Comparison of ENCODE assay signal across 10 mouse cellular contexts in genomic region chr11:88690556-88691287, GRCm38 (mm10). TPM values are rescaled to one million over a fixed set of nuclear protein-coding genes. Genes with fewer than 3 reads are reported as not detected.
DNase-seq lines count a peak whose midpoint lies in the region; ATAC-seq and TF ChIP-seq lines count a peak whose summit lies in the region.
"Had no signal": no experiment of that assay in that cellular context is flagged by ENCODE, and none has a peak within 500 bp of the region (broad histone marks: within the 10 kb centered on the region; RNA-seq: fewer than 3 reads in every experiment).

No protein-coding gene starts in this region.

- TF ChIP-seq CTCF in layer of hippocampus, adult 2 months (conservative IDR thresholded peaks at IDR 0.05) = no peak

- H3K4me2 ChIP-seq in forebrain, embryonic 13.5 days = peak overlapping the region; percentile 25; the same call in 1 of the 2 replicates
- no peak overlapping the region; the same call in 1 of the 2 replicates for H3K4me2 ChIP-seq in liver, embryonic 15.5 days

- no peak overlapping the region for H3K4me3 ChIP-seq in layer of hippocampus, adult 2 months
- no peak overlapping the region for H3K4me3 ChIP-seq in forebrain, embryonic 13.5 days
- no peak overlapping the region for H3K4me3 ChIP-seq in liver, embryonic 15.5 days (replicated peaks)
- H3K4me3 ChIP-seq: erythroblast, embryonic 14.5 days had no signal

- peak overlapping the region; percentile 70 for H3K27ac ChIP-seq in layer of hippocampus, adult 2 months
- peak overlapping the region; percentile 25; the same call in 1 of the 2 replicates for H3K27ac ChIP-seq in forebrain, embryonic 13.5 days
- 0 out of 2 replicates have a peak overlapping the region, but pooled peaks have one; percentile 24 for H3K27ac ChIP-seq in liver, embryonic 15.5 days (replicated peaks)

- WGBS in forebrain, embryonic 13.5 days = 16% methylated on average over 12 of the region's 12 CpGs
- WGBS in liver, embryonic 15.5 days (ENCODE audit: insufficient replicate concordance) = 34% methylated on average over 12 of the region's 12 CpGs

- no peak for ATAC-seq in forebrain, embryonic 13.5 days
- no peak for ATAC-seq in liver, embryonic 15.5 days (ENCODE audit: insufficient read depth)

- DNase-seq in layer of hippocampus, adult 2 months (ENCODE audit: low spot score in 2 of 2) = no peak
- DNase-seq in layer of hippocampus, adult 9-10 months (ENCODE audit: low spot score) = no peak
- DNase-seq in c-Kit-positive CD71-positive TER-119-negative erythroid progenitor cells, embryonic 14.5 days (ENCODE audit: low read depth) = peak; percentile 14
- no peak for DNase-seq in frontal cortex, adult 2 months (ENCODE audit: extremely low spot score in 1 of 2, low spot score in 1 of 2)
- DNase-seq in cerebellum, postnatal 4 days (ENCODE audit: low spot score in 2 of 2) = no peak
- DNase-seq in kidney, adult 8-10 months = no peak
- DNase-seq: right cerebral cortex, postnatal 25 days had no signal

- no peaks in the 10 kb centered on the region for H3K27me3 ChIP-seq in forebrain, embryonic 13.5 days
- no peaks in the 10 kb centered on the region for H3K27me3 ChIP-seq in liver, embryonic 15.5 days

- H3K36me3 ChIP-seq in forebrain, embryonic 13.5 days (ENCODE audit: poor library complexity, severe bottlenecking) = peaks cover 39% of the 10 kb centered on the region
- 0 out of 2 replicates have a peak, but pooled peaks cover 3% of the 10 kb centered on the region for H3K36me3 ChIP-seq in liver, embryonic 15.5 days (replicated peaks)

- H3K9ac ChIP-seq in forebrain, embryonic 13.5 days = no peak overlapping the region
- no peak overlapping the region for H3K9ac ChIP-seq in liver, embryonic 15.5 days

- H3K4me1 ChIP-seq in forebrain, embryonic 13.5 days = peaks cover 82% of the 10 kb centered on the region
- peaks cover 40% of the 10 kb centered on the region for H3K4me1 ChIP-seq in liver, embryonic 15.5 days (replicated peaks)

- H3K9me3 ChIP-seq in forebrain, embryonic 13.5 days (replicated peaks) = no peaks in the 10 kb centered on the region
- no peaks in the 10 kb centered on the region for H3K9me3 ChIP-seq in liver, embryonic 15.5 days (replicated peaks)

RNA-seq across cellular contexts. Expression of gene Msi2, which starts 27.6 kb away (rescaled TPM):
- total RNA-seq in layer of hippocampus, adult 2 months (2021) = 100 to 1,000 TPM; 103 to 114 TPM
- polyA plus RNA-seq in forebrain, embryonic 13.5 days (2015; fragmentation: Nextera tagmentation; extraction: Ambion mirVana) = 31.5 and 36.5 TPM in 2 replicates
- polyA plus RNA-seq in liver, embryonic 15.5 days (2015; fragmentation: Nextera tagmentation; extraction: Ambion mirVana) = 2.9 and 3.1 TPM in 2 replicates
- polyA plus RNA-seq in frontal cortex, adult 2 months (2012; rRNA removed) = 77.1 and 82.2 TPM in 2 replicates
